Mouse (Mus musculus) hindbrain, embryonic 14.5 days (tissue): ENCODE results near the gene Cacna1c. TPM values are rescaled to one million over a fixed set of nuclear protein-coding genes. Genes with fewer than 3 reads are reported as not detected.

Experiments
- ATAC-seq: fragments of 200-750 bp; cut with Nextera tagmentation; 2 replicates; pipeline ENCODE4 v1.8.0; 2017; ENCODE audit warnings: moderate number of reproducible peaks, mild to moderate bottlenecking, moderate TSS enrichment, moderate library complexity; ENCODE audit not compliant: low FRiP score
- DNase-seq: peaks from one replicate; pipeline ENCODE4 v3.0.0-alpha.2; 2015; ENCODE audit warnings: low spot score
- H3K27ac ChIP-seq: fragments of 300-500 bp; sonication (generic); 2 replicates; pipeline ENCODE4 v1.5.1; 2014; ENCODE audit warnings: mild to moderate bottlenecking, moderate library complexity
- H3K27me3 ChIP-seq: fragments of 300-500 bp; sonication (generic); 2 replicates; pipeline ENCODE4 v1.6.1; 2014; ENCODE audit warnings: mild to moderate bottlenecking, low read length, mixed read lengths; ENCODE audit not compliant: control insufficient read depth, insufficient read depth
- H3K36me3 ChIP-seq: fragments of 300-500 bp; sonication (generic); replicated peaks from 2 replicates; pipeline ENCODE4 v1.6.1; 2014; ENCODE audit not compliant: control insufficient read depth, insufficient read depth
- H3K4me1 ChIP-seq: fragments of 300-500 bp; sonication (generic); replicated peaks from 2 replicates; pipeline ENCODE4 v1.6.1; 2014; ENCODE audit warnings: antibody characterized with exemption, low read length, mixed read lengths; ENCODE audit not compliant: control insufficient read depth, insufficient read depth
- H3K4me2 ChIP-seq: fragments of 300-500 bp; sonication (generic); replicated peaks from 2 replicates; pipeline ENCODE4 v1.6.1; 2014; ENCODE audit warnings: mild to moderate bottlenecking, moderate library complexity
- H3K4me3 ChIP-seq: fragments of 300-500 bp; sonication (generic); replicated peaks from 2 replicates; pipeline ENCODE4 v1.5.1; 2014; ENCODE audit warnings: mild to moderate bottlenecking, low read length
- H3K9ac ChIP-seq: fragments of 300-500 bp; sonication (generic); 2 replicates; pipeline ENCODE4 v1.6.1; 2014
- H3K9me3 ChIP-seq: fragments of 300-500 bp; sonication (generic); 2 replicates; pipeline ENCODE4 v1.6.1; 2016; ENCODE audit warnings: low read length; ENCODE audit not compliant: control insufficient read depth
- WGBS: fragments of 180-500 bp; shearing (Covaris S2); extraction: QIAGEN DNeasy Blood & Tissue Kit; methylation state at CpG from one replicate; pipeline ENCODE4 v1.1.7; 2014; 5-methylcytosine and 5-hydroxymethylcytosine counted together
- polyA plus RNA-seq: library from polyadenylated mRNA; unstranded; fragments of >200 nt; fragmentation: Nextera tagmentation; extraction: Ambion mirVana; gene quantifications from 2 replicates; pipeline ENCODE4 v1.2.1, GENCODE M21; 2014

Gene Cacna1c
- polyA plus RNA-seq, 1 experiment from 2014 or later, result 10.1 TPM

DNA sequence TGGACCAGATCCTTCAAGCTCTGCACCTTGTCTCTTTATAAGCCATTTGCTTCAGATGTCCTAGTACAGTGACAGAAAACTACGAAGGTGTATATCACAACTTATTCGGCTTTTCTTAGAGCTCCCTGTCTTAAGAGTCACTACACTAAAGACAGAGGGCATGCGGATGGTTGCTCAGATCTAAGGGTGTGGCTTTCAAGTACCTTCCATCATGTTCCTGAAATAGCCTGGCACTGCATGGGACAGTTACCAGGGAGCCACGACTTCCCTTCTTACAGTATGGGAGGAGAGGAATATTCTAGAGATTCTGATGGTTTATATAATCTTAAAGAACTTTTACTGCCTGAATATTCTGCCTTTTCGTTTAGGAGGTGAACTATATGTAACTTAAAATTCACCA is 289.3 kb downstream of the Cacna1c start:
- Histone ChIP-seq H3K27ac (no peak overlapping the region), H3K27me3 (no peaks in the 10 kb centered on the region), H3K9me3 (no peaks in the 10 kb centered on the region), H3K4me3 (no peak overlapping the region), H3K36me3 (no peaks in the 10 kb centered on the region), H3K9ac (no peak overlapping the region), H3K4me1 (no peaks in the 10 kb centered on the region), H3K4me2 (no peak overlapping the region)
- DNase-seq, result no peak
- ATAC-seq, result no peak
- 92% methylated on average over 5 of the region's 5 CpGs for WGBS

DNA sequence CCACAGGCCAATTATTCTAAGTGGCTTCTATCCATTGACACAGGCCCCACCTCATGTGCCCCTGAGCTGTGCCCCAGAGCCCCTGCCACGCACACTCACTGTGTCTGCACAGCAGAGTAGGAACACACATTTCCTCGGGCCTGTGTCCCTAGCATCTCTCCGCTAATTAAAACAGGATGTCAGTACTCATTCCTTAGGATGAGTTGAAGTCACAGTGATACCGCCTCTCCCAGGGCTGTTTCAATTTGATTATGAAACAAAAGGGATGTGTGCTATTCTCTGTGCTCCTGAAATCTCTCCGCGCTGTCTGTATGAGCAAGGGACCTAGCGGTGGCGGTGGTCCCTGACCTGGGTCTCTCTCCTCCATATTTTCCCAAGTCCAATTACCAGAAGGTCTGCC is 296.5 kb downstream of the Cacna1c start:
- 81% methylated on average over 8 of the region's 8 CpGs for WGBS
- H3K4me3 ChIP-seq, result no peak overlapping the region
- no peaks in the 10 kb centered on the region for H3K9me3 ChIP-seq
- no peak for DNase-seq
- ATAC-seq, result no peak
- H3K27me3 ChIP-seq, result no peaks in the 10 kb centered on the region
- H3K4me1 ChIP-seq, result 0 out of 2 replicates have a peak, but pooled peaks cover 3% of the 10 kb centered on the region
- no peak overlapping the region for H3K27ac ChIP-seq
- no peak overlapping the region for H3K9ac ChIP-seq
- no peaks in the 10 kb centered on the region for H3K36me3 ChIP-seq
- H3K4me2 ChIP-seq, result no peak overlapping the region

- Histone ChIP-seq H3K27ac (no peak overlapping the region), H3K9me3 (no peaks in the 10 kb centered on the region), H3K4me3 (no peak overlapping the region), H3K9ac (no peak overlapping the region), H3K36me3 (no peaks in the 10 kb centered on the region), H3K27me3 (no peaks in the 10 kb centered on the region), H3K4me1 (0 out of 2 replicates have a peak, but pooled peaks cover 9% of the 10 kb centered on the region), H3K4me2 (no peak overlapping the region)
- ATAC-seq, result no peak
- no peak for DNase-seq
- WGBS, result 52% methylated on average over 5 of the region's 5 CpGs
Observed at GRCm38 (mm10) chr6:118897101-118897500, 299.1 kb downstream of the Cacna1c start.

- 93% methylated on average over 6 of the region's 6 CpGs for WGBS
- ATAC-seq, result no peak
- Histone ChIP-seq H3K27me3 (no peaks in the 10 kb centered on the region), H3K9ac (no peak overlapping the region), H3K4me1 (0 out of 2 replicates have a peak, but pooled peaks cover 9% of the 10 kb centered on the region), H3K9me3 (no peaks in the 10 kb centered on the region), H3K36me3 (no peaks in the 10 kb centered on the region), H3K27ac (no peak overlapping the region), H3K4me2 (no peak overlapping the region), H3K4me3 (no peak overlapping the region)
- no peak for DNase-seq
Observed at GRCm38 (mm10) chr6:118894043-118894442, 302.2 kb downstream of the Cacna1c start.

GRCm38 (mm10) chr6:118889441-118889840 is 306.8 kb downstream of the Cacna1c start:
- Histone ChIP-seq H3K27me3 (no peaks in the 10 kb centered on the region), H3K9ac (no peak overlapping the region), H3K4me1 (peaks cover 6% of the 10 kb centered on the region; the same call in 1 of the 2 replicates), H3K9me3 (no peaks in the 10 kb centered on the region), H3K36me3 (no peaks in the 10 kb centered on the region), H3K4me3 (no peak overlapping the region), H3K27ac (no peak overlapping the region), H3K4me2 (no peak overlapping the region)
- DNase-seq (no peak), ATAC-seq (no peak)
- 88% methylated on average over 4 of the region's 4 CpGs for WGBS

GRCm38 (mm10) chr6:118887032-118887431 is 309.2 kb downstream of the Cacna1c start:
- H3K4me3 ChIP-seq, result no peak overlapping the region
- ATAC-seq (no peak), DNase-seq (no peak)
- no peaks in the 10 kb centered on the region for H3K36me3 ChIP-seq
- no peaks in the 10 kb centered on the region; the same call in 1 of the 2 replicates for H3K4me1 ChIP-seq
- WGBS, result 80% methylated on average over 8 of the region's 8 CpGs
- H3K4me2 ChIP-seq, result no peak overlapping the region
- no peaks in the 10 kb centered on the region for H3K9me3 ChIP-seq
- no peak overlapping the region for H3K27ac ChIP-seq
- H3K9ac ChIP-seq, result no peak overlapping the region
- H3K27me3 ChIP-seq, result no peaks in the 10 kb centered on the region

DNA sequence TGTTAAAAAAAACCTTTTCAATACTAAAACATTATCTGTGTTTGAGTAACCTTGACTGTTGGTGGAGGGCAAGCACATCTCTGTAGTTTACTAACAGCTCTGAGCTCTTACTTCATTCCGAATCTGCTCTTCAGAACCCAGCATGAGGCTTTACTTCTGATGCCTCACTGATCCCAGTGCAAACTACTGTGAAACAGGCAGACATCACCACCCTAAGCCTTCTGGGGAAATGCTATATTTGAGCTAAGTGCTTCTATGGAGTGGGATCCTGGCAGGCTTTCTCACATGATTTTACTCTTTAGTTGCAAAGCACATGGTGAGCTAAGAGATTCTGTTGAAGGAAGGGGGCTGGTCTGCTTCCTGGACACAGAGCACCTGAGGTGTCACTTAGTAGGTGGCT is 311.3 kb downstream of the Cacna1c start:
- no peak for DNase-seq
- H3K4me3 ChIP-seq, result no peak overlapping the region
- H3K4me1 ChIP-seq, result no peaks in the 10 kb centered on the region; the same call in 1 of the 2 replicates
- ATAC-seq, result no peak
- H3K27ac ChIP-seq, result no peak overlapping the region
- no peak overlapping the region for H3K4me2 ChIP-seq
- no peaks in the 10 kb centered on the region for H3K9me3 ChIP-seq
- no peak overlapping the region for H3K9ac ChIP-seq
- WGBS, result 76% methylated on average over 1 of the region's 1 CpGs
- H3K36me3 ChIP-seq, result no peaks in the 10 kb centered on the region
- H3K27me3 ChIP-seq, result no peaks in the 10 kb centered on the region

GRCm38 (mm10) chr6:118884073-118884551 is 312.1 kb downstream of the Cacna1c start:
- Histone ChIP-seq H3K4me2 (no peak overlapping the region), H3K36me3 (no peaks in the 10 kb centered on the region), H3K27ac (no peak overlapping the region), H3K9ac (no peak overlapping the region), H3K27me3 (no peaks in the 10 kb centered on the region), H3K4me1 (no peaks in the 10 kb centered on the region; the same call in 1 of the 2 replicates), H3K9me3 (no peaks in the 10 kb centered on the region), H3K4me3 (no peak overlapping the region)
- DNase-seq (no peak), ATAC-seq (no peak)
- 79% methylated on average over 8 of the region's 8 CpGs for WGBS

- WGBS, result 72% methylated on average over 2 of the region's 2 CpGs
- Histone ChIP-seq H3K36me3 (no peaks in the 10 kb centered on the region), H3K9me3 (no peaks in the 10 kb centered on the region)
Observed at GRCm38 (mm10) chr6:118876204-118876603, 320.0 kb downstream of the Cacna1c start.

More at GRCm38 (mm10) chr6:118876204-118876603, 320.0 kb downstream of the Cacna1c start:
- no peak overlapping the region for H3K4me2 ChIP-seq
- no peak for DNase-seq
- H3K9ac ChIP-seq, result no peak overlapping the region
- H3K27me3 ChIP-seq, result no peaks in the 10 kb centered on the region
- no peak overlapping the region for H3K4me3 ChIP-seq
- no peak for ATAC-seq
- H3K4me1 ChIP-seq, result no peaks in the 10 kb centered on the region
- no peak overlapping the region for H3K27ac ChIP-seq
